Mouse (Mus musculus): ENCODE data around the gene Rnpep. TPM values are rescaled to one million over a fixed set of nuclear protein-coding genes. Genes with fewer than 3 reads are reported as not detected.
A peak's percentile ranks its signal among the peaks of the same experiment; 100 is the strongest.

The Rnpep gene
- total RNA-seq (2021): 10 to 100 TPM; 47.3 to 52.1 TPM

DNA sequence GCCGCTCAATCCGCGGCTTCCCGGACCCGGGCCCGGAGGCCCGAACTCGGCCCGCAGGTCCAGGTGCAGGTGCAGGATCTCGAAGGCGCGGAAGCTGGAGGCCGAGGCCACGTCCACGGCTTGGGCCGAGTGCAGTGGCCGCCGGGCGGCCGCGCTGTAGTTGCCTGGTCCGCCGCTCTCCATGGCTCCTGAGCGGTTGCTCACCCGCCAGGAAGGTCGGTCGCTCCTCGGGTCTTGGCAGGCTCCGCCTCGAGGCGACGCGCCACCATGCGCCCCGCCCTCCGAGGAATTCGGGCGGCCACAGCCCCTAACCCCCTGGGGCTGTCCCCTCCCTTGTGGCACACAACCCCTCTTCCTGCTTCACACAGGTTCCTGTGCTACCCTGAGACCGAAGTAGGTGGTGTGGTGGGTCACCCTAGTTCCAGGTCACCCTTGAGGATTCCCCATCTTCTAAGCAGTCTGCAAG is at the start of gene Rnpep:
TSS of gene Rnpep (minus strand) at position 259 of the 466 bp plus-strand sequence.
- DNase-seq (ENCODE audit: extremely low spot score in 1 of 2, low spot score in 2 of 2): peak; percentile 48 to 87
- intact Hi-C loops (cut with DNase I): loop anchor here (5.0 kb wide), 1 partner anchor 83 kb away; no protein-coding TSS in a partner anchor

DNA sequence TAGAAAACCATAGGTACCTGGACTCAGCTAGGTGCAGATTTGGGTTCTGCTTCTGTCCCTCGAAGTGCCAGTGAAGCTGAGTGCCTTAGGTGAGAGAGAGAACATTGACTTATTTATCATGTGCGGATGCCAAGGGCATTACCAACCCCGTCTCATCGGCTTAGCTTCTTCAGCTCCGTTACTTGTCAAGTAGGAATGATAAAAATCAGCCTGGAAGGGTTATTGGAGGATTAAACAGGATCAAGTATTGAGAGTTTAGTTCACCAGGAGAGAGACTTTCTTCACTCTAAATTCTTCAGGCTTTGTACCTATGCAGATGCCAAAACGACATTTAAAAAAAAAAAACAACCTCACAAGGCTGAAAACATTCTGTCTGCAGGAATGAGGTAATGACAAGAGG is 46.7 kb upstream of the Rnpep start:
- DNase-seq (ENCODE audit: extremely low spot score in 1 of 2, low spot score in 2 of 2): no peak
- intact Hi-C loops (cut with DNase I): no loop called here

DNA sequence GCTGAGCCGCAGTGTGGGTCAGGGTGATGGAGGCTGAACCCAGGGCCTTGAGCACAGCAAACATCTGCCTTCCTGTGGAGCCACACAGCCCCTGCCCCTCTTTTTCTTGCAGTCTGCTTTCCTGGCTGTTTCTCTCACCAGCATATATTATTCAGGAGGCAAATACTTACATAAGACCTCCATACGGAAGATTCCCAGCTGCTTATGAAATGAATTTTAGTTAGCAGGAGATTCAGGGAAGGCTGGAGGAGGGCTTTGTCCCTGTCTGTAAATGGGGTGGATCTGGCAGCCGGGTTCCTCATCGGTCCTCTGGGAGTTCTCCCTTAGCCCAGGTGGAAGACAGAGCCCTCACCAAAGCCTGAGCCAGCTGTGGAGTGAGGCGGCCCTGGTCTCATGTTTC is 44.5 kb upstream of the Rnpep start:
- intact Hi-C loops (cut with DNase I): no loop called here
- DNase-seq (ENCODE audit: extremely low spot score in 1 of 2, low spot score in 2 of 2): no peak

DNA sequence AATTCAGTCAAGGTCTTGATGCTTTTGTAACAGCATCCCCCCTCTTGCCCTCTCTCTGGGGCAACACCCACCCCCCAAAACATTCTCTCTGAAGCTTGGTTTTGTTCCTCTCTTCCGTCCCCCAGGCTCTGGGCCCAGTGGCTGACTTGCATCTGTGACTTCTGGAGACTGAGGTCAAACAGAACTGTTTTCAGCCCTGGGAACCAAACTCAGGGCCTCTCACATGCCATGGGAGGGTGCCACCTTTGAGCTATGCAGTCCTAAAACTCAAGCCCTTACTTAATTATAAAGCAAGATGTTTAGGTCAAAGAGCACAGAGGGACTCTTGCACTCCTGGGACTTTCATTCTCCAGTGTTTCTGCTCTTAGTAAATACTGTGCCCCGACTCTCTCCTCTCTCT is 42.0 kb upstream of the Rnpep start:
- intact Hi-C loops (cut with DNase I): no loop called here
- no peak for DNase-seq (ENCODE audit: extremely low spot score in 1 of 2, low spot score in 2 of 2)

DNA sequence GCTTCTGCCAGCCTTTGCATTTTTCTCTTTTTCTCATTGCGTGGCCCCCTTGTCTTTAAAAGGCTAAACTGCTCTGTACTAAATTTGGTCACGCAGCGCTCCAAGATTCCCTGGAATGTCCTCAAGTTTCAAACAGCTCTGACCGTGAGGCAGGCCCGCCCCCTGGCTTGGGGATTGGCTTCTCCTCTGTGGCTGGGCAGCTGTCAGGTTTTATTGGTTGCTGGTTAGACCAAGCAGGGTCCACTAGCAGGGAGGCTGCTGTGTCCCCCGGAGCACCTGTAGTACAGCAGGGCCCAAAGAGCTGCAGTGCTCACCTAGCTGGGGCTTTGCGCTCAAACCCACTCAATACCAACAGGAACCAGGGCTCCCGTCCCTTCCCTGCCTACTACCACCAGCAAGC is 40.7 kb upstream of the Rnpep start, which contains the start of gene Lmod1:
TSS of gene Lmod1 (plus strand) at position 237 of the 400 bp plus-strand sequence.
- intact Hi-C loops (cut with DNase I): no loop called here
- DNase-seq (ENCODE audit: extremely low spot score in 1 of 2, low spot score in 2 of 2): peak in 1 of 2 experiments; percentile 75

DNA sequence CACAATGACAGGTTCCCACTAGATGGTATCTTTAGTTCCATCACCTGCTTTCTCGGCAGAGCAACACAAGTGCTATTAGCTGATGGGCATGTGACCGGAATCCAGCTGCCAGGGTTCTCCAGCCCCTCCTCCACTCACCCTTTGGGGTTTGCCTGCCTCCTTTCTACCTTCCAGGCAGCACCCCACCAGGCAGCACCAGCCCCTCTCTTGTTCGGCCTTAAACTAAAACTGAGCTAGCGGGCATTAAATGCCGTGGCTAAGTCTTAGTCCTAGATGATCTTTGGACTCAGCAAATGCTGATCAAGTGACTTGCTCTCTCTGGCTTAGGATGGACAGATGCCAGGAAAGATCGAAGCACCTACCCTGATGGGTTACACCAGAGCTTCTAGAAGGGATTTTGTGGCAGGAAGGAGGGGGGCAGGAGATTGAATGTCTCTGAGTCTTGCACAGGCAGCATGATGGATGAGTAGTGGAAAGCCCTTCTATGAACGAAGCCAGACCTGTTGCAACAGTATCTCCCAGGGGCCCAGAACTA is 39.5 kb upstream of the Rnpep start:
- no peak for DNase-seq (ENCODE audit: extremely low spot score in 1 of 2, low spot score in 2 of 2)
- intact Hi-C loops (cut with DNase I): no loop called here

DNA sequence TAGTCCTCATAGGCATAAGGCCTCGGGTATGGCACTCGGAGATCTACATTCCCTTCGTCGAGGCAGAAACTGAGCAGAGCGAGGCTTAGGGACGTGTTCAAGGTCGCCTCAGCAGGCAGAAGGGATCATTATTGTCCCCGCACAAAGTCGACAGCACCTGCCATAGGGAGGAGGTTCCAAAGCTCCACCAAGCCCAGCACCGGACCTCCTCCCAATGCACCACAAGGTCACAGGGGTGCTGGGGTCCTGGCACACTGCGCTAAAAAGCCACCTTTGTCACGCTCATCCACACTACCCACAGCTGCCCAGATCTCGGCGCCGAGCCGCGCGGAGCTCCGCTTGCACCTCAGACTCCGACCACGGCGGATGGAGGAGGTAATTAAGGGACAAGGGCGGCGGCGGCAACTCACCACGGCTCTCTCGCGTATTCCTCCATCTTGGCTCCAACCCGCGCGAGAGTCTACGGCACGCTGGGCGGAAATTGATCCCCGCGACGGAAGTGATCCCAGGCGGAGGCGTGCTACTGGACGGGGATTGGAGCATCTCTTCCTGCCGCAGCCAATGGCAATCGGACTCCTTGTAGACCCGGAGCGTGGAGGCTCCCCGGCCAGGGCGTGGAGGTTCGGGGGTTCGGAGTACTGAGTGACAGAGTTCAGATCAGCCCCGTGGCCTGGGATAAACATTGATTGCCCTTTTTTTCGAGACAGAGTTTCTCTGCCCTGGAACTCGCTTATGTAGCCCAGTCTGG is 29.6 kb upstream of the Rnpep start, which contains the start of gene Timm17a:
TSS of gene Timm17a (minus strand) at position 495 of the 748 bp plus-strand sequence.
- peak; percentile 95 for DNase-seq (ENCODE audit: extremely low spot score in 1 of 2, low spot score in 2 of 2)
- intact Hi-C loops (cut with DNase I): loop anchor here (2.0 kb wide), 1 partner anchor 55 kb away; no protein-coding TSS in a partner anchor

DNA sequence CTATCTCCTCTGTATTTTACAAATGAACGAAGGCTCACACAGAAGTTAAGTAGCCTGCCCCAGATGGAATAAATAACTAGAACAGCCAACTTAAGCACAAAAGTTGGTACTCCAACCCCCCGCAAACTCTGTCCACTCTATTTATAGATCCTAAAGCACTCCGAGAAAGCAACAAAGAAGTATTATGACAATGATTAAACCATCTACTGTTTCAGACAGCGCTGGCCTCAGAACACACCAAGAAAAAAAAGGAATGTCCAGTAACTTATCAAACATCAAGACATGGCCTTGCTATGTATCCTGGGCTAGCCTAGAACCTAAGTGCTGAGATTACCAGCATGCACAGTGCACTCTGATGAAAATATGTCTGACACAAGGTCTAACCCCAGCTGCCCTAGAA is 28.3 kb upstream of the Rnpep start:
- intact Hi-C loops (cut with DNase I): loop anchor here (2.0 kb wide), 1 partner anchor 57 kb away; no protein-coding TSS in a partner anchor
- DNase-seq (ENCODE audit: extremely low spot score in 1 of 2, low spot score in 2 of 2): no peak

DNA sequence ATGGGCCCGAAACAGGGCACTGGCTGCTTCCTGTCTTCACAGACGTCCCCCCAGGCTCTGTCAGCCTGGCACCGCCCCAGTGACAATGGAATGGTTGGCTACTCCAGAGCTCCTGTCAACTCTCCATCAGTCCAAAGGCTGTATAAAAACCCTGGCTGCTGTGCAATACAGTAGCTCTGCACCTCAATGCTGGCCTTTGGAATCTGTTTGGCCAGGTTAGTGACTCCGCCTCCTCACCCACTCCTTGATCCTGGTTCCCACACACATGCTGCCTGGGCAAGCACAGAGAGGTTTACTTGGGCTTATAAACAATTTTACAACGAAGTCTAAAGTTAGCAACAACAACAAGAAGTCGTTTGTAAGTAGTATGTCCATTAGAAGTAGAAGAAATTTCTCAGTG is 27.5 kb upstream of the Rnpep start:
- intact Hi-C loops (cut with DNase I): no loop called here
- no peak for DNase-seq (ENCODE audit: extremely low spot score in 1 of 2, low spot score in 2 of 2)

DNA sequence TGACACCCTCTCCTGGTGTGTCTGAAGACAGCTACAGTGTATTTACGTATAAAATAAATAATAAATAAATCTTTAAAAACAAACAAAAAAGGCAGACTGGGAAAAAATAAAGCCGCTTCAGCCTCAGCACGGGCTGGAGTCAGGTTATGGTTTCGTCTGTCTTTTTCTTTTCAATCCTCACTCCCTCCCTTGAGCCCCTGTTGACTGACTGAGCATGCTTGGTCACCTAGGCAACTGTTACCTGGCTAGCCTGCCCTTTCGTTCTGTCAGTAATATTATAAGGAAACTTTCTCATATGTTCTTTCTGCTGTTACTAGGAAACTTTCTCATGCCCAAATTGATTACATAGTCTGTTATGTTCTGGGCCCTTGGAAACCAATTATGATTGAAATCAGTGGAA is 7.0 kb upstream of the Rnpep start:
- no peak for DNase-seq (ENCODE audit: extremely low spot score in 1 of 2, low spot score in 2 of 2)
- intact Hi-C loops (cut with DNase I): no loop called here

DNA sequence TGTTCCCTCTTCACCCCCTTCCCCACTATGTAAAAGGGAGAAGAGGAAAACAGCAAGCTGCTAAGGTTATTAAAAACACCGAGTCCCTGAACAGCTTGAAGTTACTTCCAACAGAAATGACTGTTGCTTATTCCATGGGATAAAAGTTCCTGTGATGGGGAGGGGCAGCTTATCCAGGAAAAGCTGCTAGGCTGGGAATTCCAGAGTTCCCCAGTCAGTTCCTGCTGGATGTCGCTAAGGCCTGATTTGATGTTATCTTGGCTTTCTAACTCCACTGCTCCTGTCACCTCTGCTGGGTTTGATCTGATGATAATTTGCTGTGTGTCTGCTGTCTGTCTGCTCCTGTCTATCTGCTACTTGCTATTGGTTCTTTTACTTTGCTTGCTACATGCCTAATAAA is 2.4 kb upstream of the Rnpep start:
- intact Hi-C loops (cut with DNase I): no loop called here
- DNase-seq (ENCODE audit: extremely low spot score in 1 of 2, low spot score in 2 of 2): no peak

DNA sequence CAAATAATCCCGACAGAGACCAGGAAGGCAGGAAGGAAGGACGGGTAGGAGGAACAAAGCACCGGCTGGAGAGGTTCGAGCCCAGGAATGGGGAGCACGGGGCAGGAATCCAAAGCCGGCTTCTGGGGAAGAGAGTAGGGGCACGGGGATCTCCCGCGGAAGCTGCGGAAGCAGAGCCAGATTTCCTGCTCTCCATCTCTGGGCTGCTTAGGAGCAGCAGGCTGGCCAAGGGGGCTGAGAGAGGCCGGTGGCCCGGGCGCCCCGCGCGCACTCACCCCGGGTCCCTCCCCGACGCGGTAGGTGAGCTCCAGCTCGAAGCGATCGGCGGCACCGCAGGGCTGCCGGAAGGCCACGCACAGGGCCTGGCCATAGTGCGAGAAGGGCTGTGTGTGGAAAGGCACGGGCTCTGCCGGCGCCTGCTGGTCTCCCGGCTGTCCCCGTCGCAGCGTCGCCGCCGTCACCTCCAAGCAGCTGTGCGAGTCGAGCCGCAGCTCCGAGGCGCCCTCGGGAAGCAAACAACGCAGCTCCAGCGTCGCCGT is 528 bp downstream of the Rnpep start:
- intact Hi-C loops (cut with DNase I): loop anchor here (5.0 kb wide), 1 partner anchor 84 kb away; no protein-coding TSS in a partner anchor
- DNase-seq (ENCODE audit: extremely low spot score in 1 of 2, low spot score in 2 of 2): peak in 1 of 2 experiments; percentile 65

DNA sequence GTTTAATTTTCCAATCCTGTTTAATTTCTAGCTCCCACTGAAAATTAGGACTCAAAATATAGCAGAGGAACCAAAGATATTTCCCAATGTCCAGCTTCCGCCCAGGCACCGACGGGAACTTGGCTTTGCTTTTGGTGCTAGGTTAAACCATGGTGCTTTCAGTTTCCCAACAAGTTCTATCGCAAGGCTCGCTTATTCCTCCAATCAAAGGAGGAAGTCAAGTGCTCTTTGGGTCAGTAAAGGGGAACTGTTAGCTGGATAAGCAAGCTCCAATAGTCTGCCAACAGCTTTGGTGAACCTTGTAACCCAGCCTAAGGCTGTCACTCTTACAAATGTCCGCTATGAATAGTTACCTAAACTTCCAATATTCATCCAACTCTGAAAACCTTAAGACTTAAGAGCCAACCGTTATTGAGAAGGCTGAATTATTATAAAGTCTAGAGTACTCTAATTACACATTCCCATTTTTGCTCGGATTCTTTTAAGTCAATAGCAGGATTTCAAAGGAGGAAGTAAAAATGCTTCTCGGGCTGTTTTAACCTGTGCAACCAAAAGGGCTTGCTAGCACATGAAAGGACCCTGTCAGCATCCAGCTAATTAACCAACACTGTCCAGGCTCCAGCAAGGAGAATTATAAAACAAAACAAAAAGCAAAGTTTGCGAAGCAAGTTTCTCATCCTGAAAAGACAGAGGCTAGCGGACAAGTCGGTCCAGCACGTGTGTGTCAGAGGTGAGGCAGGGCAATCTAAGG is 1.2 kb downstream of the Rnpep start:
- DNase-seq (ENCODE audit: extremely low spot score in 1 of 2, low spot score in 2 of 2): no peak
- intact Hi-C loops (cut with DNase I): loop anchor here (5.0 kb wide), 1 partner anchor 85 kb away; no protein-coding TSS in a partner anchor

DNA sequence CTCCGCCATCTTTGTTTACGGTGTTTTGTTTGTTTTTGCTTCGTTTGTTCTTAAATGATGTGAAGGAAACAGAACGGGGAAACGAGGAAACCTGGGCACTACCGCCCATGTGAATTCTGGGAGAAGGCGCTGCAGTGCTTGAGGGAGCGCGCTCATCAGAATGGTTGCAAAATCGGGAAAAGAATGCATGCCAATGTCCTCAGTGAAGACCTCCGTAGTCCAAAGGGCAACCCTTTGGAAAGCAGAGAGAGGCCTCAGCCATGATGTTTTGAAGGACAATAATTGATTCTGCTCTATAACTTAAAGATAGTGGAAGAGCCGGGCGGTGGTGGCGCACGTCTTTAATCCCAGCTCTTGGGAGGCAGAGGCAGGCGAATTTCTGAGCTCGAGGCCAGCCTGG is 2.0 kb downstream of the Rnpep start:
- intact Hi-C loops (cut with DNase I): loop anchor here (5.0 kb wide), 1 partner anchor 85 kb away; no protein-coding TSS in a partner anchor
- no peak for DNase-seq (ENCODE audit: extremely low spot score in 1 of 2, low spot score in 2 of 2)

DNA sequence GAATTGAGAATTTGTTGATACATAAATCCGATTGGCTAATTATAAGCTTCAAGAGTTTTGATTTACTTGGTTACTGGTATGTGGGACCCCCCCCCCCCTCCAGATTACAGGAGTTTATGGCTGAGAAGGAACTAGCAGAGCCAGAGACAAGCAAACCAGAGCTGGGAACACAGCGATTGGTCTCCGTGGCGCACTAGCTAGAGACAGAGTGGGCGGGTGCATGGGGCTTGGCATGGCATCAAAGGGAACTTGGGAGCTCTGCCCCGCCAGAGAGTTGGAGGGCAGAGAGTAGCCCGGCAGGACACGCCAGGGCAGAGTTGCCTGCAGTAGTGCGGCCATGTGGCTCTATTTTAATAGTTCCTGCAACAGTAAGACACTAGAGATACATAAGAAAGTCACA is 3.2 kb downstream of the Rnpep start:
- DNase-seq (ENCODE audit: extremely low spot score in 1 of 2, low spot score in 2 of 2): peak; percentile 61 to 85
- intact Hi-C loops (cut with DNase I): loop anchor here (5.0 kb wide), 1 partner anchor 87 kb away; no protein-coding TSS in a partner anchor

DNA sequence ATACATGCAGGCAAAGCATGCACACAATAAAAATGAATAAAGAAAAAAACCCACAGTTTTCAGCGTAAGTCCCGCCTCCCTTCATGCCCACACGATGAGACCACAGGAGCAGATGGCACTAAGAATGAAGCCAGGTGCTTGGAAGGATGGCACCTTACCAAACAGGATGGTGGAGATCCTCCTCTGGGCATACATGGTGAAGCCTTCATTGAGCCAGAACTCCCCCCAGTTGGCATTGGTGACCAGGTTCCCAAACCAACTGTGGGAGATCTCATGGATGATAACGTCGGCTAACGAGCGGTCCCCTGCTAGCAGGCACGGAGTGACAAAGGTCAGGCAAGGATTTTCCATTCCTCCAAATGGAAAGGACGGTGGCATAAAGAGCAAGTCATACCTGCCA is 12.5 kb downstream of the Rnpep start:
- no peak for DNase-seq (ENCODE audit: extremely low spot score in 1 of 2, low spot score in 2 of 2)
- intact Hi-C loops (cut with DNase I): no loop called here

DNA sequence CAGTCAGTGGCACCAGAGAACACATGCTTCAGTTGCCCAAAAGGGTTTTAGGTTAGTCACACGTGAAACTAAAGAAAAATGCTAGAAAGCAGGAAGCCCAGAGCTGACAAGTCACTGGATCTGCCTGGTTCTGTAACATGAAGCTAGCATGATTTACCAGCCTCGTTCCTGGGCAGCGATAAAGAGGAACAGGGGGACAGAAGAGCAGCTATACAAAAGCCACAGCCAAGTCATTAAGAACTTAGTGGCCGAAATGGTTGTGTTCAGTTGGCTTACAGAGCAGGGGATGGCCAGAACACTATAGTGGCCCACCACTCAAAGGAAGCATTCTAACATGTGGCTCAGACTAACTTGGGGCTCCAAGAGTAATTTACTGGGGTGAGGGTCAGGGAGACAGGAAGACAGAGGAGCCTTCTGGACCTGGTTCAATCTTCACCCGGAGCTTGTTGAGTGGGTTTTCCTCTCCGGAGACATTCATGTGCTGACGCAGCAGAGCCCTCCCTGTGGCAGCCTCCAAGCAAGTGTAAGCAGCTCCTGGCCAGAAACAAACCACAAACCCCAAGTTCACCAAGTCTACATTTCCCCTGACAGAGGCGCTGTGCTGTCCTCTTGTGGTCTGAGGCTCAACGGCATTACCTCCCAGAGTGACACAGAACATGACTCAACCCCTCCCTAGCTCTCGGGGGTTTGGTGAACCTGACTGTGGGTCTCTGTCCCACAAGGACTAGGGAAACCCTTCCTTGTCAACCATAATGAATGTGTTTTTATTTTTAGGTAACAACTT is 16.0 kb downstream of the Rnpep start:
- intact Hi-C loops (cut with DNase I): no loop called here

DNA sequence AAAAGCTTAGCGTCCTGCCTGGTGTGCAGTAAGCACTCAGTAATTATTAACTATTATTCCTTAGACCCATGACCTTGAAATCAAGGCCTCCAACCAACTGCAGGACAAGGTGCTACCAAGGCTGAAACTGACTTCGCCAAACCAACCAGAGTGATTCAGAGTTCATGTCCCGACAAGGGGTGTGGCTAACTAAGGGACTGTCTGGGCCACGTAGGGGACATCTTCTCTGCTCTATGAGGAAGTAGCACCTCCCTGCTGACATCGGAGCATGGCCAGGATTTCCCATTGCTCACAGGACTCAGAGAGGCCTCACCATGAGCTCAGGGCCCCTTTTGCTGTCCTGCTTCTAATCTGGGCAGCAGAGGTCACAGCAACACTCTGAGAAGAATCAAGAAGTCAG is 18.1 kb downstream of the Rnpep start:
- no peak for DNase-seq (ENCODE audit: extremely low spot score in 1 of 2, low spot score in 2 of 2)
- intact Hi-C loops (cut with DNase I): no loop called here

More for the DNA sequence above, 16.0 kb downstream of the Rnpep start:
- no peak for DNase-seq (ENCODE audit: extremely low spot score in 1 of 2, low spot score in 2 of 2)
